Mouse (Mus musculus) liver, adult 2 months (tissue): ENCODE data around the gene 1700021F05Rik. TPM values are rescaled to one million over a fixed set of nuclear protein-coding genes. Genes with fewer than 3 reads are reported as not detected.

Experiments
- DNase-seq: peaks from one replicate; pipeline ENCODE4 v3.0.0-alpha.2; 2011; ENCODE audit warnings: low read depth, low spot score; ENCODE audit errors: extremely low read depth
- H3K27ac ChIP-seq: fragments of 200-500 bp; replicated peaks from 2 replicates; pipeline ENCODE4 v1.5.1; 2012; ENCODE audit warnings: low read depth, mild to moderate bottlenecking, control low read depth, inconsistent platforms, low read length; ENCODE audit not compliant: insufficient read depth
- H3K27me3 ChIP-seq: fragments of 200-500 bp; 2 replicates; pipeline ENCODE4 v1.6.1; 2012; ENCODE audit warnings: mild to moderate bottlenecking, moderate library complexity, low read length, inconsistent platforms; ENCODE audit not compliant: control insufficient read depth, insufficient read depth
- H3K36me3 ChIP-seq: fragments of 200-500 bp; 2 replicates; pipeline ENCODE4 v1.6.1; 2012; ENCODE audit warnings: low read length, inconsistent platforms; ENCODE audit not compliant: control insufficient read depth, insufficient read depth
- H3K4me1 ChIP-seq: fragments of 200-500 bp; 2 replicates; pipeline ENCODE4 v1.6.1; 2011; ENCODE audit warnings: low read length; ENCODE audit not compliant: control insufficient read depth, insufficient read depth
- H3K4me3 ChIP-seq: fragments of 200-500 bp; 2 replicates; pipeline ENCODE4 v1.5.1; 2011; ENCODE audit warnings: low read depth, mild to moderate bottlenecking, control low read depth, low read length, moderate library complexity; ENCODE audit not compliant: insufficient read depth
- H3K79me2 ChIP-seq: fragments of 200-500 bp; 2 replicates; pipeline ENCODE4 v1.6.1; 2012; ENCODE audit warnings: inconsistent platforms, mild to moderate bottlenecking, low read length, moderate library complexity; ENCODE audit not compliant: control insufficient read depth, insufficient read depth
- H3K9ac ChIP-seq: fragments of 200-500 bp; 2 replicates; pipeline ENCODE4 v1.6.1; 2012; ENCODE audit warnings: low read depth, mild to moderate bottlenecking, control low read depth, inconsistent platforms, low read length
- CTCF ChIP-seq: fragments of 200-500 bp; IDR thresholded peaks from 2 replicates; pipeline ENCODE4 v1.5.1; 2011; ENCODE audit warnings: low read depth, low read length, control low read depth
- POLR2A ChIP-seq: fragments of 200-500 bp; IDR thresholded peaks from 2 replicates; pipeline ENCODE4 v1.6.1; 2011; ENCODE audit warnings: low read length, control low read depth; ENCODE audit not compliant: insufficient read depth; ENCODE audit errors: extremely low read depth
- WGBS: fragments of 180-500 bp; shearing (Covaris S2); methylation state at CpG from one replicate; pipeline ENCODE4 v1.1.7; 2018; 5-methylcytosine and 5-hydroxymethylcytosine counted together
- polyA plus RNA-seq: library from polyadenylated mRNA; depleted of rRNA; stranded (reverse); fragments of >200 nt; gene quantifications from 2 replicates; pipeline ENCODE4 v1.2.3, GENCODE M21; 2012
- total RNA-seq: library from RNA; depleted of rRNA; stranded (reverse); fragments of >200 nt; gene quantifications from 2 replicates; pipeline ENCODE4 v1.2.3, GENCODE M21; 2014

Gene 1700021F05Rik
- total and polyA plus RNA-seq, 2 experiments, result 6.2 to 21.5 TPM

- Histone ChIP-seq H3K27me3 (no peaks in the 10 kb centered on the region), H3K27ac (peak overlapping the region; percentile 87), H3K36me3 (0 out of 2 replicates have a peak, but pooled peaks cover 2% of the 10 kb centered on the region), H3K4me3 (no peak overlapping the region), H3K79me2 (peaks cover 13% of the 10 kb centered on the region; the same call in 1 of the 2 replicates), H3K4me1 (peaks cover 22% of the 10 kb centered on the region), H3K9ac (peak overlapping the region; percentile 46; the same call in 1 of the 2 replicates)
- WGBS, result 21% methylated on average over 4 of the region's 4 CpGs
- no peak for TF ChIP-seq CTCF
- no peak for TF ChIP-seq POLR2A
- DNase-seq, result peak; percentile 87
Observed at GRCm38 (mm10) chr10:43517836-43518235, 23.0 kb downstream of the 1700021F05Rik start.

GRCm38 (mm10) chr10:43516992-43517660, 23.7 kb downstream of the 1700021F05Rik start:
- Histone ChIP-seq H3K79me2 (peaks cover 11% of the 10 kb centered on the region; the same call in 1 of the 2 replicates), H3K27me3 (no peaks in the 10 kb centered on the region), H3K9ac (0 out of 2 replicates have a peak overlapping the region, but pooled peaks have one; percentile 23), H3K4me1 (peaks cover 23% of the 10 kb centered on the region), H3K36me3 (0 out of 2 replicates have a peak, but pooled peaks cover 2% of the 10 kb centered on the region), H3K27ac (peak overlapping the region; percentile 87), H3K4me3 (no peak overlapping the region)
- WGBS, result 23% methylated on average over 6 of the region's 6 CpGs
- peak; percentile 68 for DNase-seq
- TF ChIP-seq POLR2A (no peak), CTCF (no peak)

- no peaks in the 10 kb centered on the region for H3K27me3 ChIP-seq
- peak overlapping the region; percentile 70 for H3K27ac ChIP-seq
- peak overlapping the region; percentile 25; the same call in 1 of the 2 replicates for H3K9ac ChIP-seq
- peaks cover 20% of the 10 kb centered on the region for H3K4me1 ChIP-seq
- H3K79me2 ChIP-seq, result no peaks in the 10 kb centered on the region
- peaks cover 2% of the 10 kb centered on the region; the same call in 1 of the 2 replicates for H3K36me3 ChIP-seq
- peak; percentile 88 for DNase-seq
- 45% methylated on average over 10 of the region's 10 CpGs for WGBS
- TF ChIP-seq POLR2A (no peak), CTCF (no peak)
- H3K4me3 ChIP-seq, result peak overlapping the region; percentile 4; the same call in 1 of the 2 replicates
Observed at GRCm38 (mm10) chr10:43512976-43513375, 27.8 kb downstream of the 1700021F05Rik start.

GRCm38 (mm10) chr10:43509228-43509627, 31.6 kb downstream of the 1700021F05Rik start:
- Histone ChIP-seq H3K4me3 (no peak overlapping the region), H3K79me2 (no peaks in the 10 kb centered on the region), H3K36me3 (peaks cover 2% of the 10 kb centered on the region; the same call in 1 of the 2 replicates), H3K27me3 (no peaks in the 10 kb centered on the region), H3K9ac (no peak overlapping the region), H3K4me1 (peaks cover 8% of the 10 kb centered on the region), H3K27ac (no peak overlapping the region)
- peak; percentile 85 for DNase-seq
- TF ChIP-seq POLR2A, result no peak
- no peak for TF ChIP-seq CTCF
- WGBS, result 65% methylated on average over 7 of the region's 7 CpGs

GRCm38 (mm10) chr10:43507051-43507450, 33.7 kb downstream of the 1700021F05Rik start:
- Histone ChIP-seq H3K36me3 (peaks cover 2% of the 10 kb centered on the region; the same call in 1 of the 2 replicates), H3K9ac (no peak overlapping the region), H3K79me2 (no peaks in the 10 kb centered on the region), H3K4me1 (0 out of 2 replicates have a peak, but pooled peaks cover 2% of the 10 kb centered on the region), H3K27me3 (no peaks in the 10 kb centered on the region), H3K4me3 (no peak overlapping the region), H3K27ac (no peak overlapping the region)
- no peak for TF ChIP-seq POLR2A
- TF ChIP-seq CTCF, result no peak
- DNase-seq, result no peak
- WGBS, result 74% methylated on average over 4 of the region's 4 CpGs

- H3K27ac ChIP-seq, result no peak overlapping the region
- H3K4me1 ChIP-seq, result 0 out of 2 replicates have a peak, but pooled peaks cover under 1% of the 10 kb centered on the region
- no peak for TF ChIP-seq POLR2A
- TF ChIP-seq CTCF, result no peak
- no peaks in the 10 kb centered on the region for H3K79me2 ChIP-seq
- 7% methylated on average over 1 of the region's 1 CpGs for WGBS
- no peak overlapping the region for H3K9ac ChIP-seq
- no peak for DNase-seq
- H3K36me3 ChIP-seq, result no peaks in the 10 kb centered on the region
- H3K27me3 ChIP-seq, result no peaks in the 10 kb centered on the region
- H3K4me3 ChIP-seq, result no peak overlapping the region
Observed at GRCm38 (mm10) chr10:43504291-43504690, 36.5 kb downstream of the 1700021F05Rik start.
